Mouse (Mus musculus) forebrain, embryonic 16.5 days (tissue): ENCODE data around the gene Lcor. TPM values are rescaled to one million over a fixed set of nuclear protein-coding genes. Genes with fewer than 3 reads are reported as not detected.

ENCODE experiments used
- ATAC-seq: fragments of 200-750 bp; cut with Nextera tagmentation; 2 replicates; pipeline ENCODE4 v1.8.0; 2017; ENCODE audit warnings: mild to moderate bottlenecking, moderate library complexity
- H3K27ac ChIP-seq: fragments of 300-500 bp; sonication (generic); 2 replicates; pipeline ENCODE4 v1.5.1; 2014; ENCODE audit warnings: low read length, control low read depth
- H3K27me3 ChIP-seq: fragments of 300-500 bp; sonication (generic); replicated peaks from 2 replicates; pipeline ENCODE4 v1.6.1; 2014; ENCODE audit warnings: low read length; ENCODE audit not compliant: control insufficient read depth, insufficient read depth
- H3K36me3 ChIP-seq: fragments of 300-500 bp; sonication (generic); 2 replicates; pipeline ENCODE4 v1.6.1; 2014; ENCODE audit not compliant: control insufficient read depth, insufficient read depth
- H3K4me1 ChIP-seq: fragments of 300-500 bp; sonication (generic); replicated peaks from 2 replicates; pipeline ENCODE4 v1.6.1; 2014; ENCODE audit warnings: low read length; ENCODE audit not compliant: control insufficient read depth, insufficient read depth
- H3K4me2 ChIP-seq: fragments of 300-500 bp; sonication (generic); 2 replicates; pipeline ENCODE4 v1.6.1; 2014; ENCODE audit warnings: mild to moderate bottlenecking, low read length, control low read depth
- H3K4me3 ChIP-seq: fragments of 300-500 bp; sonication (generic); replicated peaks from 2 replicates; pipeline ENCODE4 v1.5.1; 2014; ENCODE audit warnings: mild to moderate bottlenecking, low read length, control low read depth
- H3K9ac ChIP-seq: fragments of 300-500 bp; sonication (generic); replicated peaks from 2 replicates; pipeline ENCODE4 v1.6.1; 2014; ENCODE audit warnings: low read depth, low read length, control low read depth
- H3K9me3 ChIP-seq: fragments of 300-500 bp; sonication (generic); 2 replicates; pipeline ENCODE4 v1.6.1; 2016; ENCODE audit warnings: low read length; ENCODE audit not compliant: control insufficient read depth
- WGBS: fragments of 180-500 bp; shearing (Covaris S2); extraction: QIAGEN DNeasy Blood & Tissue Kit; methylation state at CpG from one replicate; pipeline ENCODE4 v1.1.7; 2014; 5-methylcytosine and 5-hydroxymethylcytosine counted together
- polyA plus RNA-seq: library from polyadenylated mRNA; unstranded; fragments of >200 nt; fragmentation: Nextera tagmentation; extraction: Ambion mirVana; gene quantifications from 2 replicates; pipeline ENCODE4 v1.2.1, GENCODE M21; 2015

Lcor gene
- polyA plus RNA-seq, 1 experiment from 2014 or later: 21.8 TPM

DNA sequence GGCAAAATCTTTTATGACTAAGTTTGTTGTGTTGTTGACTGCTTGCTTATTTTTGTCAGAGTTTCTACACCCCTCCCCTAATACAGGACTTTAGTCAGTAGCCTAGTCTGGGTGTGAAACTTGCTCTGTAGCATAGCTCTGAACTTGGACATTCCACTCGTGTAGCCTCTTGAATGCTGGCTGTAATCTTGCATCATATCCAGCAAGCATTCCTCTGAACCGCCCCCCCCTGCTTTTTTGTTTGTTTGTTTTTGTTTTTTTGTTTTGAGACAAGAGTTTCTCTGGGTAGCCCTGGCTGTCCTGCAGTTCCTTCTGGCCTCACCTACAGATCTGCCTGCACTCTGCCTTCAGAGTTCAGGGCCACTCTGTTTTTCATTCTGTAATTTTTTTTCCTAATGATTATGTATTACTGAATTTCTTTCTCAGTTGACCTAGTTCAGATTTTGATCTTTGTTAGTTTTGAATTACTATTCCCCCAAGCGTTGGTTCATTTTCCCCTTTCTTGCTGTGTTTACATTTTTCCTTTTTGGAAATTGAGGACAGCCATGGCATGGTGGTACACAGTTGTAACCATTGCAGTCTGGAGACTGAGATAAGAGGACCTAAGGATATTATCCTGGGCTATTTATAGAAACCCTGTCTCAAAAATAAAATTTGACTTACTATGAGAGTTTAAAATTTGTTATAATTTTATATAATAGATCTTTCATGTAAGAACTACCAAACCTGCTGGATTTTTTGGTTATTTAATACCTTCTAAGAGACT, 41.5 kb downstream of the Lcor start:
- WGBS: 82% methylated on average over 3 of the region's 3 CpGs

DNA sequence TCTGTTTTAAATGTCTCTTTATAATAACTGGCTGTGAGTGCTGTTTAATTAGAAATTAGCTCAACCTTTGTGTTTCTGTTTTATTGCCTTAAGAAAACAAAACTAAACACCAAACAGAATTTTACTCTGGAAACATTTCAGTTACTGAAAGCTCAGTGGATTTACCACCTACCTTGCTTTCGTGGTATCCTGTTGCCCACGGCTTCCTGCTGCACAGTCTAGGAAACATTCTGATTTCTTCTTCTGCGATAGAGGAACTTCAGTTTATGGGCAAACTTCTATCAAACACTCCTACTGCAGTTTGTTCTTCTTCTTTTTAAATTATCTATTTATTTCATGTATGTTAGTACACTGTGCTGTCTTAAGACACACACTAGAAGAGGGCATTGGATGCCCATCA, 46.7 kb downstream of the Lcor start:
- H3K27me3 ChIP-seq: no peaks in the 10 kb centered on the region
- H3K9ac ChIP-seq: no peak overlapping the region
- H3K4me3 ChIP-seq: no peak overlapping the region
- H3K4me2 ChIP-seq: no peak overlapping the region
- H3K4me1 ChIP-seq: no peaks in the 10 kb centered on the region
- no peaks in the 10 kb centered on the region for H3K9me3 ChIP-seq
- no peak for ATAC-seq
- WGBS: 93% methylated on average over 3 of the region's 3 CpGs
- no peak overlapping the region for H3K27ac ChIP-seq
- no peaks in the 10 kb centered on the region for H3K36me3 ChIP-seq

More for the DNA sequence above, 41.5 kb downstream of the Lcor start:
- Histone ChIP-seq H3K4me3 (no peak overlapping the region), H3K9ac (no peak overlapping the region), H3K4me2 (no peak overlapping the region), H3K36me3 (no peaks in the 10 kb centered on the region), H3K27ac (no peak overlapping the region), H3K4me1 (peaks cover 11% of the 10 kb centered on the region), H3K9me3 (no peaks in the 10 kb centered on the region), H3K27me3 (no peaks in the 10 kb centered on the region)
- no peak for ATAC-seq

DNA sequence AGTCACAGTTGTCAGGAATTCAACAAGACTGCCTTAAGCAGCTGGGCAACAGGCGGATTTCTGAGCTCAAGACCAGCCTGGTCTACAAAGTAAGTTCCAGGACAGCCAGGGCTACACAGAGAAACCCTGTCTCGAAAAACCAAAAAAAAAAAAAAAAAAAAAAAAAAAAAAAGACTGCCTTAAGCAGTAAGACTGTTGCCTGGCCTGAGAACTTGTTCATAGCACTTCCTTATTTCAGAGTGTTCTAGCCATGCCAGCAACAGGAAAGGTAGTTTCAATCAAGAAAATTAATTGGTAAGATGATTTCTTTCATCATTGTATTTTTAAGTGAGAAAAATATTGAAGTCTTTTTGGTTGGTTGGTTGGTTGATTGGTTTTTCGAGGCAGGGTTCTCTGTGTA, 51.6 kb downstream of the Lcor start:
- WGBS: 95% methylated on average over 3 of the region's 3 CpGs
- no peaks in the 10 kb centered on the region for H3K9me3 ChIP-seq

DNA sequence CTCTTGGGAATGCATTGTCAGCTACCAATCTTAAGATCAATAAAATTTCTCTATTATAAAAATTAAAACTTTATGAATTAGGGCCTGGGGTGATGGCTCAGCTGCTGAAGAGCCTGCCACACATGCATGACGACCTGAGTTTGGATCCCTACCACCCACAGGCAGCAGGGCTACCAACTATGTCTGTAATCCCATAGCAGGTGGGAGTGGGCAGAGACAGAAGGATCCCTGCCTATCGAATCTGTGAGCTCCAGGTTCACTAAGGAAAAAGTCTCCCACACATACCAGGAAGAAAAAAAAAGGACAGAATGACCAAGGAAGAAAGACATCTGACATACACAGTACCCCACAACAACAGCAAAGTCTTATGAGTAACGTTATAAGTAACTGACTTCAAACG, 74.5 kb downstream of the Lcor start:
- Histone ChIP-seq H3K9ac (no peak overlapping the region), H3K36me3 (peaks cover 17% of the 10 kb centered on the region), H3K9me3 (no peaks in the 10 kb centered on the region), H3K4me3 (no peak overlapping the region), H3K27ac (no peak overlapping the region), H3K27me3 (no peaks in the 10 kb centered on the region), H3K4me2 (no peak overlapping the region), H3K4me1 (no peaks in the 10 kb centered on the region; the same call in 1 of the 2 replicates)
- WGBS: 84% methylated on average over 4 of the region's 4 CpGs
- ATAC-seq: no peak

More for the DNA sequence above, 51.6 kb downstream of the Lcor start:
- Histone ChIP-seq H3K27ac (no peak overlapping the region), H3K9ac (no peak overlapping the region), H3K4me2 (no peak overlapping the region), H3K4me3 (no peak overlapping the region), H3K36me3 (peaks cover 3% of the 10 kb centered on the region; the same call in 1 of the 2 replicates), H3K4me1 (no peaks in the 10 kb centered on the region), H3K27me3 (no peaks in the 10 kb centered on the region)
- ATAC-seq: no peak

DNA sequence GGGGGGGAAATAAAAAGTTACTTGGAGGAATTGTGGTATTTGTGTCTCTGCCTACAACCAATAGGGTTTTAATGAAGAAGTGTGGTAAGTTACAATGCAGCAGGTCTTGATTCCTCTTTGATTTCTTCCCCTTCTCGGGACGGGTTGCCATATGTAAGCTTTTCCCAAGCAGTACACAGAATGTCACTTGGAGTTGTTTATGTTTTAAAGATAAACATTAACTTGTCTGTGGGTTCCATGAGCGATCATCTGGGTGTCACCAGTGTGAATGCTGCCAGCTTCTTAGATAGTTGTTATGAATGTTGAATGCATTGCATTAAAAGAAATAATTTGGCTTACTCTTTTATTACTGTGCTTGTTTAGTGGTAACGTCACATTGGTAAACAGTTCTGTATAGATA, 75.1 kb downstream of the Lcor start:
- H3K4me1 ChIP-seq: no peaks in the 10 kb centered on the region; the same call in 1 of the 2 replicates
- WGBS: 82% methylated on average over 4 of the region's 4 CpGs
- H3K4me3 ChIP-seq: no peak overlapping the region
- H3K9me3 ChIP-seq: no peaks in the 10 kb centered on the region
- no peak overlapping the region for H3K4me2 ChIP-seq
- no peak overlapping the region for H3K9ac ChIP-seq
- peaks cover 16% of the 10 kb centered on the region for H3K36me3 ChIP-seq
- no peak overlapping the region for H3K27ac ChIP-seq
- no peaks in the 10 kb centered on the region for H3K27me3 ChIP-seq
- ATAC-seq: no peak

DNA sequence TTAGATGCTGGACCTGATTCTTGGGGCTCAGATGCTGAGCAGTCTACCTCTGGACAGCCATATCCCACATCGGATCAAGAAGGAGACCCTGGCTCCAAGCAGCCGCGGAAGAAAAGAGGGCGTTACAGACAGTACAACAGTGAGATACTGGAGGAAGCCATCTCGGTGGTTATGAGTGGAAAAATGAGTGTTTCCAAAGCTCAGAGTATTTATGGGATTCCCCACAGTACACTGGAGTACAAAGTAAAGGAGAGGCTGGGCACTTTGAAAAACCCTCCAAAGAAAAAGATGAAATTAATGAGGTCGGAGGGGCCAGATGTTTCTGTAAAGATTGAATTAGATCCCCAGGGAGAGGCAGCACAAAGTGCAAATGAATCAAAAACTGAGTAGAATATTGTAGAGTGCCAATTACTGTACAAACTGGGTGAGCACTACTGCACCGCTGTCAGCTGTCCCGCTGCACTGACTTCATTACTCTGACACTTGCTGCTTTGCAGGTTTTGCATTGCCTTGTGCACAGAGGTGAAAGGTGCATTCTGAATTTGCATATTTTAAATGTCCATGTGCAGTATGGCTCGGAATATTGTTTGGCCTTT, 76.6 kb downstream of the Lcor start:
- H3K27me3 ChIP-seq: no peaks in the 10 kb centered on the region
- peaks cover 12% of the 10 kb centered on the region for H3K36me3 ChIP-seq
- 0 out of 2 replicates have a peak, but pooled peaks have one; percentile 23 for ATAC-seq
- H3K4me3 ChIP-seq: no peak overlapping the region
- no peaks in the 10 kb centered on the region; the same call in 1 of the 2 replicates for H3K4me1 ChIP-seq
- no peak overlapping the region for H3K4me2 ChIP-seq
- H3K27ac ChIP-seq: no peak overlapping the region
- no peak overlapping the region for H3K9ac ChIP-seq
- H3K9me3 ChIP-seq: no peaks in the 10 kb centered on the region
- WGBS: 79% methylated on average over 9 of the region's 9 CpGs

DNA sequence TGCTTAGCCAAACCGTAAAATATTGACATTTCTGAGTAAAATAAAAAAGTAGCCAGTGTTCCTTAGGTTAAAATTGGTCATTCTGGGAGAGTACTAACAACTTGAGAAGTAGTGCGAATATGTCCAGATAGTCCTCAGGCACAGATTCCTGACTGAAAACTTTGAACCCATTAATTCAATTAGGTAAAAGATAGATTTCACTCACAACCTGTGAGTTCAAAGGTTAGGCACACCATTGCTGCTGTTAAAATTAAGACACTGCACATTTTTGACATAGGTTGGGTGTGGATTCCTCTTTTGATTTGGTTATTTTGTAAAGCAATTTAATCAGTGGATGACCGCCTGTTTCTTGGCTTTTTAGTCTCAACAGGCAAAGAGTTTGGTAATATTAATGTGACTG, 78.4 kb downstream of the Lcor start:
- H3K27ac ChIP-seq: no peak overlapping the region
- H3K27me3 ChIP-seq: no peaks in the 10 kb centered on the region
- H3K4me3 ChIP-seq: no peak overlapping the region
- no peak overlapping the region for H3K9ac ChIP-seq
- ATAC-seq: no peak
- H3K36me3 ChIP-seq: peaks cover 8% of the 10 kb centered on the region; the same call in 1 of the 2 replicates
- WGBS: 94% methylated on average over 3 of the region's 3 CpGs
- H3K4me2 ChIP-seq: no peak overlapping the region
- no peaks in the 10 kb centered on the region for H3K9me3 ChIP-seq
- no peaks in the 10 kb centered on the region; the same call in 1 of the 2 replicates for H3K4me1 ChIP-seq

DNA sequence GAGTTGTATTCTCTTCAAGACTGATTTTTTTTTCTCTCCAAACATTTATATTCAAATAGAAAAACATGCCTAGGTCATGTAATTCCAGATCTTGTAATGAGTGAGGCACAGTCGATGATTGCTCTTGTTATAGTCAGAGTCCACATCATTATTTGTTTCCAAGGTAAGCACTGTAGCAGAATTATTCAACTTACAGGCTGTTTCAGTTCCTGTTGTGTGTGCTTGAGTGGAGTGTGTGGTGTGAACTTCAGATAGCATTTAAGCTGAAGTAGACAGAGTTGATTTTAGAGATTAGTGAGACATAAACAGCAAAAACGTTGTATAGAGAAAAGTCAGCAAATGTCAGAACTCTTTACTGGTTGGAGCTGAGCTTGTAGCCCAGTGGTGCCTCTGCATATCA, 86.4 kb downstream of the Lcor start:
- Histone ChIP-seq H3K4me3 (no peak overlapping the region), H3K27me3 (no peaks in the 10 kb centered on the region), H3K9ac (no peak overlapping the region), H3K4me2 (no peak overlapping the region), H3K9me3 (no peaks in the 10 kb centered on the region), H3K27ac (no peak overlapping the region), H3K4me1 (no peaks in the 10 kb centered on the region), H3K36me3 (no peaks in the 10 kb centered on the region)
- ATAC-seq: no peak
- 72% methylated on average over 2 of the region's 2 CpGs for WGBS

DNA sequence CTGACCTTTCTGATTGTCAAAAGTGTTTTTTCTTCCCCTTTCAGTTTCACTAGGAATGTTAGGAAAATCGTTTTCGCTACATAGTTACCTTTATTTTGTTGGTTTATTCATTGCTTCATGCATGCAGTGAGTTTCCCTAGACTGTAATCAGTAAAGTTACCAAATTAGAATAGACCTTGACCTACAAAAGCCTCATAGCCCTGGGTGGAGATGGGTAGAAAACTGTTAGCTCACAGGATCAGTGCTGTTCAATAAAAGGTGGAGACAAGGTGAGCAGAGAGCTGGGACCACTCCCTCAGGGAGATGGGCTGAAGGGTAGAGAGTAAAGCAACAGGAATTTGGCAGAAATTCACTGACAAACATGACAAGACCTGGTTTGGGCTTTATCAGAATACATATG, 91.3 kb downstream of the Lcor start:
- H3K27ac ChIP-seq: no peak overlapping the region
- no peaks in the 10 kb centered on the region for H3K27me3 ChIP-seq
- H3K9me3 ChIP-seq: no peaks in the 10 kb centered on the region
- H3K9ac ChIP-seq: no peak overlapping the region
- ATAC-seq: no peak
- 93% methylated on average over 2 of the region's 2 CpGs for WGBS
- no peaks in the 10 kb centered on the region for H3K4me1 ChIP-seq
- no peaks in the 10 kb centered on the region for H3K36me3 ChIP-seq
- no peak overlapping the region for H3K4me3 ChIP-seq
- H3K4me2 ChIP-seq: no peak overlapping the region
